Mouse (Mus musculus): ENCODE results near the gene Ankrd24. TPM values are rescaled to one million over a fixed set of nuclear protein-coding genes. Genes with fewer than 3 reads are reported as not detected.
A peak's percentile ranks its signal among the peaks of the same experiment; 100 is the strongest.

Gene Ankrd24
- polyA plus RNA-seq (2016; fragmentation: Nextera tagmentation; extraction: Ambion mirVana), result 9.6 and 12.1 TPM in 2 replicates

DNA sequence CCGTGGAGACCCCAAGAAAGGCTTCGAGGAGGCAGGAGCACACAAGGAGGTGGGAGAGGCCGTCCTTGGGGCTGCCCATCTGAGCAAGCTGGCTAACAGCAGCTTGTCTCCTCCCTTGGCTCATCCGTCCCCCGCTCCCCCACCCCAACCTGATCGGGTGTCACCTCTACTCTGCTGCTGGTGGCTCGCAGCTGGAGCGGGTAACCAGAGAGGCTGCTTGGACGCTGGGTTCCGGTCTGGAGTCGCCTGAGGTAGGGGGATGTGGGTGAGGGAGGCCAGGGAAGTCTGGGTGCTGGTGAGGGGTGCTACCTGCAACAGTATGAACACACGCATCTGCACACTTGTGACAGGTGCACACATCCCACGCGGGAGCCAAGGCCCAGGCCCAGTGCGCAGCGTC is at the start of gene Ankrd24:
Ankrd24 (plus strand) TSS at position 151 of the 400 bp plus-strand sequence.
- Histone ChIP-seq H3K4me1 (replicated peaks) (peaks cover 15% of the 10 kb centered on the region), H3K36me3 (peaks cover 25% of the 10 kb centered on the region), H3K27me3 (replicated peaks) (no peaks in the 10 kb centered on the region), H3K27ac (ENCODE audit: poor library complexity, severe bottlenecking) (peak within 1 kb of the TSS; percentile 77), H3K9me3 (replicated peaks) (no peaks in the 10 kb centered on the region), H3K9ac (peak within 1 kb of the TSS; percentile 75), H3K4me2 (peak within 1 kb of the TSS; percentile 86), H3K4me3 (peak within 1 kb of the TSS; percentile 69)
- no peak for ATAC-seq (ENCODE audit: insufficient number of reproducible peaks, low FRiP score)
- WGBS, result 78% methylated on average over 16 of the region's 16 CpGs

GRCm38 (mm10) chr10:81579967-81580366 is 48.4 kb upstream of the Ankrd24 start:
- Histone ChIP-seq H3K27ac (ENCODE audit: poor library complexity, severe bottlenecking) (no peak overlapping the region), H3K27me3 (replicated peaks) (0 out of 2 replicates have a peak, but pooled peaks cover 13% of the 10 kb centered on the region), H3K9ac (no peak overlapping the region), H3K4me3 (no peak overlapping the region), H3K9me3 (replicated peaks) (no peaks in the 10 kb centered on the region), H3K36me3 (peaks cover 40% of the 10 kb centered on the region), H3K4me2 (no peak overlapping the region), H3K4me1 (replicated peaks) (peaks cover 18% of the 10 kb centered on the region)
- no peak for ATAC-seq (ENCODE audit: insufficient number of reproducible peaks, low FRiP score)
- 75% methylated on average over 4 of the region's 4 CpGs for WGBS

DNA sequence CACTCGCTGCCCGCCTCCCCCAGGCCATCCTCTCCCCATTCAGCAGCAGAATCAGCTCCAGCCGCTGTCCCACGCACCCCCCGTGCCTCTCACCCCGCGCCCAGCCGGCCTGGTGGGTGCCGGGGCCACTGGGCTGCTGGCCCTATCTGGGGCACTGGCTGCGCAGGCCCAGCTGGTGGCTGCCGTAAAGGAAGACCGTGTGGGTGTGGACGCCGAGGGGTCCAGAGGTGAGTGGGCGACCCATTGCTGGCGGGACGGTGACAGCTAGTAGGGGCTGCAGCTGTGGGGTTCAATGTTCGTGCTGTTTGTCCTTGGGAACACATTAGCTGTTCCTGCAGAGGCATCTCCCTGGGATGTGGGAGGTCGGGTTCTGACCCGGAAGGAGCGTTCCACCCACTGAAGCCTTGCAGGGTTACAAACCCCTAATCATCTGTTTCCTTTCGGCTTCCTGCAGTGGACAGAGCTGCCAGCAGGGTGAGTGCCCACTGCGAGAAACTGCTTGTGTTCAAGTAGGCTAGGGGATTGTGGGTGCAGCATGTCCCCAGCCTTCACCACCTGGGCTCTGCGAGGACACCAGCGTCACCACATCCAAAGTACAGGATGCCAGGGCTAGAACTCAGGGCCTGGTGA is 47.8 kb upstream of the Ankrd24 start:
- H3K9ac ChIP-seq, result no peak overlapping the region
- H3K4me1 ChIP-seq (replicated peaks), result peaks cover 16% of the 10 kb centered on the region
- no peaks in the 10 kb centered on the region for H3K9me3 ChIP-seq (replicated peaks)
- H3K27me3 ChIP-seq (replicated peaks), result 0 out of 2 replicates have a peak, but pooled peaks cover 13% of the 10 kb centered on the region
- no peak overlapping the region for H3K4me3 ChIP-seq
- peaks cover 46% of the 10 kb centered on the region for H3K36me3 ChIP-seq
- H3K27ac ChIP-seq (ENCODE audit: poor library complexity, severe bottlenecking), result no peak overlapping the region
- H3K4me2 ChIP-seq, result no peak overlapping the region
- no peak for ATAC-seq (ENCODE audit: insufficient number of reproducible peaks, low FRiP score)
- WGBS, result 41% methylated on average over 25 of the region's 25 CpGs

GRCm38 (mm10) chr10:81583347-81583746 is 45.0 kb upstream of the Ankrd24 start:
- no peak overlapping the region for H3K4me2 ChIP-seq
- peaks cover 8% of the 10 kb centered on the region for H3K4me1 ChIP-seq (replicated peaks)
- no peaks in the 10 kb centered on the region for H3K9me3 ChIP-seq (replicated peaks)
- H3K36me3 ChIP-seq, result peaks cover 67% of the 10 kb centered on the region
- H3K9ac ChIP-seq, result no peak overlapping the region
- peaks cover 32% of the 10 kb centered on the region for H3K27me3 ChIP-seq (replicated peaks)
- no peak for ATAC-seq (ENCODE audit: insufficient number of reproducible peaks, low FRiP score)
- no peak overlapping the region for H3K27ac ChIP-seq (ENCODE audit: poor library complexity, severe bottlenecking)
- 52% methylated on average over 6 of the region's 6 CpGs for WGBS
- no peak overlapping the region for H3K4me3 ChIP-seq

DNA sequence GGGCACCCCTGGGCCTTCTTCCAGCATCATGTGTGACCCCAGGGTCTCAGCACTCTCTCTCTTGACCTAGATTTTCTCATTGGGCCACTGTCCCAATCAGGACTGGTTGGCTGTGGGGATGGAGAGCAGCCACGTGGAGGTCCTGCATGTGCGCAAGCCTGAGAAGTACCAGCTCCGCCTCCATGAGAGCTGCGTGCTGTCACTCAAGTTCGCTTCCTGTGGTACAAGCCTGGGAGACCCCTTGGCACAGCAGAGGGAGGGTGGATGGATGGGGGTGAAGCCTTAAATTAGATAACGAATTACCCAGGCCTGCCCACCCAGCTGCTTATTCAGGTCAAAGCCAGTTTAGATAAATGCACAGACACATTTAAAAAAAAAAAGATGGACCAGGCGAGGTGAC is 39.6 kb upstream of the Ankrd24 start:
- no peak overlapping the region for H3K4me2 ChIP-seq
- ATAC-seq (ENCODE audit: insufficient number of reproducible peaks, low FRiP score), result no peak
- 58% methylated on average over 7 of the region's 7 CpGs for WGBS
- H3K36me3 ChIP-seq, result peaks cover 72% of the 10 kb centered on the region
- H3K27ac ChIP-seq (ENCODE audit: poor library complexity, severe bottlenecking), result no peak overlapping the region
- no peaks in the 10 kb centered on the region for H3K9me3 ChIP-seq (replicated peaks)
- H3K27me3 ChIP-seq (replicated peaks), result peaks cover 50% of the 10 kb centered on the region
- H3K4me1 ChIP-seq (replicated peaks), result no peaks in the 10 kb centered on the region
- H3K9ac ChIP-seq, result no peak overlapping the region
- H3K4me3 ChIP-seq, result no peak overlapping the region

- Histone ChIP-seq H3K4me1 (replicated peaks) (peaks cover 18% of the 10 kb centered on the region), H3K9me3 (replicated peaks) (no peaks in the 10 kb centered on the region), H3K27ac (ENCODE audit: poor library complexity, severe bottlenecking) (no peak overlapping the region), H3K9ac (no peak overlapping the region), H3K27me3 (replicated peaks) (peaks cover 56% of the 10 kb centered on the region), H3K4me2 (no peak overlapping the region), H3K4me3 (no peak overlapping the region), H3K36me3 (peaks cover 44% of the 10 kb centered on the region)
- ATAC-seq (ENCODE audit: insufficient number of reproducible peaks, low FRiP score), result no peak
- WGBS, result 56% methylated on average over 9 of the region's 9 CpGs
Observed at GRCm38 (mm10) chr10:81591846-81592245, 36.5 kb upstream of the Ankrd24 start.

GRCm38 (mm10) chr10:81592631-81593030 is 35.7 kb upstream of the Ankrd24 start:
- peaks cover 26% of the 10 kb centered on the region for H3K4me1 ChIP-seq (replicated peaks)

GRCm38 (mm10) chr10:81593223-81593622 is 35.1 kb upstream of the Ankrd24 start:
- WGBS, result 56% methylated on average over 4 of the region's 4 CpGs
- H3K4me2 ChIP-seq, result no peak overlapping the region
- peaks cover 31% of the 10 kb centered on the region for H3K4me1 ChIP-seq (replicated peaks)
- H3K27ac ChIP-seq (ENCODE audit: poor library complexity, severe bottlenecking), result no peak overlapping the region
- H3K36me3 ChIP-seq, result peaks cover 31% of the 10 kb centered on the region
- H3K4me3 ChIP-seq, result no peak overlapping the region
- ATAC-seq (ENCODE audit: insufficient number of reproducible peaks, low FRiP score), result no peak
- no peak overlapping the region for H3K9ac ChIP-seq
- H3K27me3 ChIP-seq (replicated peaks), result peaks cover 44% of the 10 kb centered on the region
- no peaks in the 10 kb centered on the region for H3K9me3 ChIP-seq (replicated peaks)

More at GRCm38 (mm10) chr10:81592631-81593030, 35.7 kb upstream of the Ankrd24 start:
- no peak overlapping the region for H3K4me3 ChIP-seq
- no peak overlapping the region for H3K9ac ChIP-seq
- H3K27ac ChIP-seq (ENCODE audit: poor library complexity, severe bottlenecking), result no peak overlapping the region
- H3K36me3 ChIP-seq, result peaks cover 37% of the 10 kb centered on the region
- ATAC-seq (ENCODE audit: insufficient number of reproducible peaks, low FRiP score), result no peak
- no peak overlapping the region for H3K4me2 ChIP-seq
- 74% methylated on average over 7 of the region's 7 CpGs for WGBS
- H3K9me3 ChIP-seq (replicated peaks), result no peaks in the 10 kb centered on the region
- H3K27me3 ChIP-seq (replicated peaks), result peaks cover 48% of the 10 kb centered on the region

- no peak overlapping the region for H3K27ac ChIP-seq (ENCODE audit: poor library complexity, severe bottlenecking)
- no peak for ATAC-seq (ENCODE audit: insufficient number of reproducible peaks, low FRiP score)
- peaks cover 35% of the 10 kb centered on the region for H3K4me1 ChIP-seq (replicated peaks)
- H3K4me3 ChIP-seq, result no peak overlapping the region
- no peak overlapping the region for H3K9ac ChIP-seq
- H3K9me3 ChIP-seq (replicated peaks), result no peaks in the 10 kb centered on the region
- WGBS, result 68% methylated on average over 18 of the region's 18 CpGs
- H3K36me3 ChIP-seq, result peaks cover 24% of the 10 kb centered on the region
- peaks cover 39% of the 10 kb centered on the region for H3K27me3 ChIP-seq (replicated peaks)
- H3K4me2 ChIP-seq, result no peak overlapping the region
Observed at GRCm38 (mm10) chr10:81593935-81594334, 34.4 kb upstream of the Ankrd24 start.

GRCm38 (mm10) chr10:81595599-81595998 is 32.7 kb upstream of the Ankrd24 start:
- Histone ChIP-seq H3K9me3 (replicated peaks) (no peaks in the 10 kb centered on the region), H3K4me3 (no peak overlapping the region), H3K27ac (ENCODE audit: poor library complexity, severe bottlenecking) (no peak overlapping the region), H3K4me2 (peak overlapping the region; percentile 71; the same call in 1 of the 2 replicates), H3K9ac (no peak overlapping the region; the same call in 1 of the 2 replicates), H3K4me1 (replicated peaks) (peaks cover 44% of the 10 kb centered on the region), H3K36me3 (peaks cover 7% of the 10 kb centered on the region), H3K27me3 (replicated peaks) (peaks cover 39% of the 10 kb centered on the region)
- no peak for ATAC-seq (ENCODE audit: insufficient number of reproducible peaks, low FRiP score)
- 42% methylated on average over 5 of the region's 5 CpGs for WGBS

GRCm38 (mm10) chr10:81596611-81597010 is 31.7 kb upstream of the Ankrd24 start:
- Histone ChIP-seq H3K27me3 (replicated peaks) (peaks cover 33% of the 10 kb centered on the region), H3K27ac (ENCODE audit: poor library complexity, severe bottlenecking) (peak overlapping the region; percentile 83), H3K9ac (peak overlapping the region; percentile 69), H3K4me2 (peak overlapping the region; percentile 71), H3K36me3 (no peaks in the 10 kb centered on the region), H3K9me3 (replicated peaks) (no peaks in the 10 kb centered on the region), H3K4me3 (peak overlapping the region; percentile 43), H3K4me1 (replicated peaks) (peaks cover 51% of the 10 kb centered on the region)
- ATAC-seq (ENCODE audit: insufficient number of reproducible peaks, low FRiP score), result no peak
- WGBS, result 2% methylated on average over 10 of the region's 10 CpGs

Measured in heart, embryonic 12.5 days (tissue).